Mouse (Mus musculus) cerebellum, adult (tissue): ENCODE measurements around the gene Slc37a4.
"Not testable (repeated sequence)": the region's sequence is repeated elsewhere in the genome, so short reads cannot be mapped to it uniquely, and the experiment has no call there.

ENCODE experiments used
- ATAC-seq: cut with Nextera tagmentation; 2 replicates; pipeline ENCODE4 v1.9.2; 2017; ENCODE audit warnings: mild to moderate bottlenecking, moderate library complexity, mixed read lengths; ENCODE audit not compliant: insufficient number of reproducible peaks, low FRiP score, low TSS enrichment

The Slc37a4 gene

GRCm38 (mm10) chr9:44423576-44423975 lies 26.9 kb downstream of the Slc37a4 start:
- no peak for ATAC-seq

- ATAC-seq: no peak
Measured at GRCm38 (mm10) chr9:44432577-44433185, 36.0 kb downstream of the Slc37a4 start.

DNA sequence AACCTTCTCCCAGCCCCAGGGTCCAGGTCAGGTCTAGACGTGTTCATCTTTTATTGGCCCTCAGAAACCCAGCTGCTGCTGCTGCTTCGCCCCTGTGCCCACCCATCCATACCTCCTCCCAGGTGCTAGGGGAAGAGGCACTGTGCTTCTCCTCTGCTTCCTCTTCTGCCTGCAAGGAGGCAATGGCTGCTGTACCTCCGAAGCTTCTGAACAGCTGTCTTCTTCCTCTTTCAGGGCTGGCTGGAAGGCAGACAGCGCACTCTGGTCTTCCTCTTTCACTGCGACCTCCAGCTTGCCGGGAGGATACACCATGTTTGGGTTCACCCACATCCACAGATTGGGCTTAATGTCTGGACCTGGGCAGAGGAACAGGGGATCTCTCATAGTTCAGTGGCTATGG lies 39.1 kb downstream of the Slc37a4 start:
- ATAC-seq: no peak

- no peak for ATAC-seq
Measured at GRCm38 (mm10) chr9:44440961-44441360, 44.3 kb downstream of the Slc37a4 start, which contains the start of gene Foxr1. Gene Foxr1, minus strand, starts transcription at chr9:44441136.

DNA sequence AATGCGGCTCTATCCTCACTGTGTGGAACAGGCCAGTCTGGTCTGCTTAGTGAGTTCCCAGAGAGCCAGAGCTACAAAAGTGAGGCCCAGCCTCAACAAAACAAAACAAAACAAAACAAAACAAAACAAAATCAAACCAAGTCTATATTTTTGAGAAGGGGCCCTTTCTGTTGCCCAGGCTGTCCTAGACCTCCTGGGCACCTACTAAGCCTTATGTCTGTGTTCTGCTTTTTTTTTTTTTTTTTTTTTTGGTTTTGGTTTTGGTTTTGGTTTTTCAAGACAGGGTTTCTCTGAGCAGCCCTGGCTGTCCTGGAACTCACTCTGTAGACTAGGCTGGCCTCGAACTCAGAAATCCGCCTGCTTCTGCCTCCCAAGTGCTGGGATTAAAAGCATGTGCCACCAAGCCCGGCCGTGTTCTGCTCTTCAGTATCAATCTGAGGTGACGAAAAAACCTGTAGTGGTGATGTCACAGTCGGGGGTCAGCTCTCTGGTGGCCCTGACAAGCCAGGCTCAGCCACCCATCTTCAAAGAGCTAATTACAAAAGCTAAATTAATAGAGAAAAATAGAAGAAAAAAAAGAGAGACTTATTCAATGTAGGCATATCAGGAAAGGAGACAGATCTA lies 47.9 kb downstream of the Slc37a4 start:
- not testable (repeated sequence) for ATAC-seq

GRCm38 (mm10) chr9:44450387-44450786 lies 53.7 kb downstream of the Slc37a4 start:
- ATAC-seq: no peak
